Mouse (Mus musculus) myocyte (in vitro differentiated cells): Measurements from ENCODE around the gene Hist1h4d.

Experiments used
- MAX ChIP-seq: IDR thresholded peaks from one replicate; pipeline ENCODE4 v1.6.1; 2011; ENCODE audit warnings: low read depth, mild to moderate bottlenecking, control low read depth
- MYOD1 ChIP-seq, 3 experiments: IDR thresholded peaks; one replicate each; pipeline ENCODE4 v1.6.1; 2011; ENCODE audit warnings: control low read depth in 2 of 3, low read depth in 2 of 3, mild to moderate bottlenecking in 2 of 3, moderate library complexity in 1 of 3; ENCODE audit not compliant: insufficient read length in 2 of 3, control insufficient read depth in 1 of 3
- MYOG ChIP-seq, 3 experiments: IDR thresholded peaks; one replicate each; pipeline ENCODE4 v1.6.1; 2011; ENCODE audit warnings: control low read depth in 2 of 3, low read depth in 2 of 3, mild to moderate bottlenecking in 2 of 3; ENCODE audit not compliant: insufficient read length in 2 of 3, control insufficient read depth in 1 of 3, insufficient read depth in 1 of 3
- POLR2A ChIP-seq: IDR thresholded peaks from one replicate; pipeline ENCODE4 v1.6.1; 2011; ENCODE audit warnings: low read depth, mild to moderate bottlenecking, control low read depth, moderate library complexity; ENCODE audit not compliant: insufficient read length
- REST ChIP-seq: IDR thresholded peaks from one replicate; pipeline ENCODE4 v1.6.1; 2011; ENCODE audit warnings: mild to moderate bottlenecking, control low read depth, moderate library complexity; ENCODE audit not compliant: insufficient read depth, insufficient read length
- SRF ChIP-seq: IDR thresholded peaks from one replicate; pipeline ENCODE4 v1.6.1; 2011; ENCODE audit warnings: low read depth; ENCODE audit not compliant: control insufficient read depth, insufficient read length
- TCF12 ChIP-seq: IDR thresholded peaks from one replicate; pipeline ENCODE4 v1.6.1; 2011; ENCODE audit warnings: mild to moderate bottlenecking, control low read depth; ENCODE audit not compliant: poor library complexity, insufficient read depth, severe bottlenecking
- USF1 ChIP-seq: IDR thresholded peaks from one replicate; pipeline ENCODE4 v1.6.1; 2011; ENCODE audit warnings: low read depth, mild to moderate bottlenecking, control low read depth, moderate library complexity

- TF ChIP-seq TCF12 (no peak), USF1 (no peak), POLR2A (peak; percentile 64), REST (no peak), MYOD1 (IDR thresholded peaks at IDR 0.05; ENCODE audit: control insufficient read depth in 1 of 3, insufficient read length in 2 of 3, low read depth in 2 of 3) (no peak), SRF (no peak), MAX (no peak), MYOG (IDR thresholded peaks at IDR 0.05; ENCODE audit: control insufficient read depth in 1 of 3, insufficient read depth in 1 of 3, insufficient read length in 2 of 3, low read depth in 2 of 3) (no peak)
Observed at GRCm38 (mm10) chr13:23571022-23571503, 10.3 kb upstream of the Hist1h4d start, which contains the start of the genes Hist1h2ae and Hist1h2bg.
